Mouse (Mus musculus) forebrain, embryonic 15.5 days (tissue): ENCODE measurements around the gene Fscn3. TPM values are rescaled to one million over a fixed set of nuclear protein-coding genes. Genes with fewer than 3 reads are reported as not detected.

Experiments used
- ATAC-seq: fragments of 200-750 bp; cut with Nextera tagmentation; replicated peaks from 2 replicates; pipeline ENCODE4 v1.8.0; 2017; ENCODE audit warnings: mild to moderate bottlenecking, moderate TSS enrichment, moderate library complexity
- H3K27ac ChIP-seq: fragments of 300-500 bp; sonication (generic); replicated peaks from 2 replicates; pipeline ENCODE4 v1.5.1; 2015; ENCODE audit warnings: mild to moderate bottlenecking, inconsistent platforms
- H3K27me3 ChIP-seq: fragments of 300-500 bp; sonication (generic); 2 replicates; pipeline ENCODE4 v1.6.1; 2015; ENCODE audit warnings: inconsistent platforms
- H3K36me3 ChIP-seq: fragments of 300-500 bp; sonication (generic); 2 replicates; pipeline ENCODE4 v1.6.1; 2015; ENCODE audit warnings: mild to moderate bottlenecking, inconsistent platforms
- H3K4me1 ChIP-seq: fragments of 300-500 bp; sonication (generic); 2 replicates; pipeline ENCODE4 v1.6.1; 2015; ENCODE audit warnings: inconsistent platforms
- H3K4me2 ChIP-seq: fragments of 300-500 bp; sonication (generic); replicated peaks from 2 replicates; pipeline ENCODE4 v1.6.1; 2015; ENCODE audit warnings: mild to moderate bottlenecking, inconsistent platforms
- H3K4me3 ChIP-seq: fragments of 300-500 bp; sonication (generic); 2 replicates; pipeline ENCODE4 v1.5.1; 2015; ENCODE audit warnings: mild to moderate bottlenecking, inconsistent platforms
- H3K9ac ChIP-seq: fragments of 300-500 bp; sonication (generic); replicated peaks from 2 replicates; pipeline ENCODE4 v1.6.1; 2015; ENCODE audit warnings: mild to moderate bottlenecking, inconsistent platforms
- H3K9me3 ChIP-seq: fragments of 300-500 bp; sonication (generic); 2 replicates; pipeline ENCODE4 v1.6.1; 2016; ENCODE audit warnings: inconsistent platforms
- WGBS: fragments of 180-500 bp; shearing (Covaris S2); methylation state at CpG from one replicate; pipeline ENCODE4 v1.1.7; 2015; ENCODE audit warnings: mixed read lengths; 5-methylcytosine and 5-hydroxymethylcytosine counted together
- polyA plus RNA-seq: library from polyadenylated mRNA; unstranded; fragments of >200 nt; fragmentation: Nextera tagmentation; extraction: Ambion mirVana; gene quantifications from 2 replicates; pipeline ENCODE4 v1.2.1, GENCODE M21; 2015

Fscn3 gene
- polyA plus RNA-seq, 1 experiment from 2014 or later = not detected

DNA sequence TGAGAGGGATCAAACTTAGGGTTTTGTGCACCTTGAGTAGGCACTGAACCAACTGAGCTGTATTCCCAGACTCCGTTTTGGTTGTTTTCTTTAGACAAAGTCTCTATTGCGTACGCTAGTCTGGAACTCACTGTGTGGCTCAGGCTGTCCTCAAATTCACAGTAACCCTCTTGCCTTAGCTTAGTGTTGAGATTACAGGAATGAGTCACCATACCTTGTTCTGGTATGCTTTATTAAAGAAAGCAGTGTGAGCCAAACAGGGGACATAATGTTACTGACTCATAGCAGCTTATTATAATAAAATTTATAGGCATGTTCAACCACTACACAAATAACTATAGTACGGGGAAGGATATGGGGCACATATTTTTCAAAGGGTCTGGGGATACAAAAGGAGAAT lies 46.6 kb downstream of the Fscn3 start:
- Histone ChIP-seq H3K4me1 (peaks cover 2% of the 10 kb centered on the region), H3K9ac (no peak overlapping the region), H3K9me3 (no peaks in the 10 kb centered on the region), H3K4me3 (no peak overlapping the region), H3K27me3 (no peaks in the 10 kb centered on the region), H3K4me2 (no peak overlapping the region), H3K27ac (no peak overlapping the region), H3K36me3 (no peaks in the 10 kb centered on the region)
- 94% methylated on average over 4 of the region's 4 CpGs for WGBS
- ATAC-seq = no peak

DNA sequence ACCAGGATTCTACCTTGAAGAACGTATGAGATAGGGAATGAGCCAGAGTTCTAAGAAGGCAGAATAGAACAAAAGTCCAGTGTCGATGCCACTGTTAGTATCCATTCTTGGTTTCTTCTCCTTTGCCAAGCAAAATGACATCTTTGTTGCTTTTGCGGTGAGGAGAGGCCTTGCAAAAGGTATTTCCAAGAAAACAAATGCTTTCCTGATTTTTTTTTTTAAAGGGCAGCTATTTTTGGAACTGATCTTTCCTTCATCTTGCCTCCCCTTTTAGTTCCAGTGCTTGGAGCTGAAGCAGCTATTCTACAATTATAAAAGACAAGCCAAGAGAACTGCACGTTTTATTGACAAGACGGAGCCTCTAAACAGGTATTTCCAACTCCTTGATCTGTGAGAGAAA lies 47.2 kb downstream of the Fscn3 start, which contains the start of gene Snd1:
Gene Snd1, plus strand, starts transcription at position 301 of the 400 bp plus-strand sequence.
- 89% methylated on average over 5 of the region's 5 CpGs for WGBS
- no peak for ATAC-seq
- no peaks in the 10 kb centered on the region for H3K9me3 ChIP-seq
- peaks cover 4% of the 10 kb centered on the region for H3K4me1 ChIP-seq
- H3K4me2 ChIP-seq = no peak within 1 kb of the TSS
- H3K9ac ChIP-seq = no peak within 1 kb of the TSS
- H3K27ac ChIP-seq = no peak within 1 kb of the TSS
- no peaks in the 10 kb centered on the region for H3K27me3 ChIP-seq
- no peaks in the 10 kb centered on the region for H3K36me3 ChIP-seq
- H3K4me3 ChIP-seq = no peak within 1 kb of the TSS

DNA sequence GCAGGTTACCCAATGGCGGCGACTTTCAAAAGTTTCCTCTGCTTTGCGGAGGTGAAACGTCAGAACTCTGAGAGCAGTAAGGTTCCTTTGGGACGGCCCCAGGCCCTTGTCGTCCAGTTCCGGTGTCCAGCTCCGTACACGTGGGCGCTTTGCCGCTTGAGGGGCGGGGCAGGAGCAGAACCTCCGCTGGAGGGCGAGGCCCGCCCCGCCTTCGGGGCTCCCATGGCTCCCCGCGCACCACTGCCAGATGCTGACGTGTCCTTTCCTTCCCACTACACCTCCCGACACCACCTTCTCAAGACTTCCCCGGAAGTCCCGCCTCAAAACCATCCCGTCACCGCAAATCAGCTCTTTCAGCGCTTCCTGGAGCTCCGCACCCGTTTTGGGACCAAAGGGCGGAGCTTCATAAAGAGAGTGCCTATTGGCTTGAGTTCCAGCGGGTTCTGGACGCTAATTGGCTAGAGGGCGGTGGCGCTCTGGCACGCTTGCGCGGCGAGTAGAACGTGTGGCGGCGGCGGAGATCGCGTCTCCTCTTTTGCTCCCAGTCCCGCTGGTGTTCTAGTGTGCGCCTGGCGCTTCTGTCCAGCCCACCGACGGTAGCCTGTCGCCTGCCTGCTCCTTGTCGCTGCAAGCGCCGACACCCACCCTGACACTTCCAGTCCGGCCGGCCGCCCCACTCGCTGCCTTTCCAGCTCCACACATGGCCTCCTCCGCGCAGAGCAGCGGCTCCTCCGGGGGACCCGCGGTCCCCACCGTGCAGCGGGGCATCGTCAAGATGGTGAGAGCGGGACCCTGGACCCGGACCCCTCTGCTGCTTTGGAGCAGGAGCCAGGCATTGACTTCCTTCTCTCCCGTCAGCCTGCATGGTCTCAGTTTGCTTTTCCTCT lies 52.5 kb downstream of the Fscn3 start:
- Histone ChIP-seq H3K9me3 (no peaks in the 10 kb centered on the region), H3K9ac (peak overlapping the region; percentile 70), H3K4me1 (peaks cover 27% of the 10 kb centered on the region), H3K27me3 (no peaks in the 10 kb centered on the region), H3K27ac (peak overlapping the region; percentile 82), H3K4me2 (peak overlapping the region; percentile 76), H3K36me3 (no peaks in the 10 kb centered on the region), H3K4me3 (peak overlapping the region; percentile 73)
- ATAC-seq = peak; percentile 99
- WGBS = under 1% methylated on average over 68 of the region's 68 CpGs

DNA sequence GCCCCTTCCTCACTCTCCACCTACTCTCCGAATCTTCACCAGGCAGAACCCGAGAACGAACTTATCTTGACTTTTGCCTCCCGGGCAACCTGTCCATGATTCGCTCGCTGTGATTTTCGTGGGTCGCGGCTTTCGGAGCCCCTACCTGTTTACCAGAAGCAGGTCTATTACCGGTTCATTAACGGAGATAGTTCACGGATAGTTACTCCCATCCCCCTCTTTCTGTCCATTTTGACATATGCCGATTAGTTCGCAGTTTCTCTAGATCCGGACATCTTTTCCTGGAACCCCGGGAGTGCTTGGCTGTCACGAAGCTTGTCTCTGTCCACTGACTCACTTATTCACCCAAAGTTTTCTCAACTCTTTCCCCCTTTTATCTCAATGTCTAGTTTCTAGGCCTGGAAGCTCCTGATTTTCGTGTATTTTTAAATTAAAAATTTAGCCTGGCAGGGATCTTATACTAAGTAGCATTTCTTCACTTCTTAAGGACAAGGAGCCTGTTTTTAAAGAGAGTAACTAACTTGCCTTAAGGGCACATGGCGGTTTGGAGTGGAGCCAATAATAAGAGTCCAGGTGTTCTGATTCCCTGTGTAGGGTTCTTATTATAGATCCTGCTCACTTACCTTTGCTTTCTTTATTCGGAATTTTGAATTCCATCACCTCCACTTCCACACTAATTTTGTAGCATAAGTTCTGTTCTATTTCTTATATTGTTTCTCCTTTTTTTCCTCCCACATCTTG lies 53.3 kb downstream of the Fscn3 start:
- peak overlapping the region; percentile 73 for H3K4me3 ChIP-seq
- WGBS = 7% methylated on average over 21 of the region's 21 CpGs
- H3K36me3 ChIP-seq = no peaks in the 10 kb centered on the region
- no peaks in the 10 kb centered on the region for H3K27me3 ChIP-seq
- peaks cover 27% of the 10 kb centered on the region for H3K4me1 ChIP-seq
- peak overlapping the region; percentile 76 for H3K4me2 ChIP-seq
- H3K9ac ChIP-seq = peak overlapping the region; percentile 70
- H3K27ac ChIP-seq = peak overlapping the region; percentile 82; the same call in 1 of the 2 replicates
- no peak for ATAC-seq
- no peaks in the 10 kb centered on the region for H3K9me3 ChIP-seq

DNA sequence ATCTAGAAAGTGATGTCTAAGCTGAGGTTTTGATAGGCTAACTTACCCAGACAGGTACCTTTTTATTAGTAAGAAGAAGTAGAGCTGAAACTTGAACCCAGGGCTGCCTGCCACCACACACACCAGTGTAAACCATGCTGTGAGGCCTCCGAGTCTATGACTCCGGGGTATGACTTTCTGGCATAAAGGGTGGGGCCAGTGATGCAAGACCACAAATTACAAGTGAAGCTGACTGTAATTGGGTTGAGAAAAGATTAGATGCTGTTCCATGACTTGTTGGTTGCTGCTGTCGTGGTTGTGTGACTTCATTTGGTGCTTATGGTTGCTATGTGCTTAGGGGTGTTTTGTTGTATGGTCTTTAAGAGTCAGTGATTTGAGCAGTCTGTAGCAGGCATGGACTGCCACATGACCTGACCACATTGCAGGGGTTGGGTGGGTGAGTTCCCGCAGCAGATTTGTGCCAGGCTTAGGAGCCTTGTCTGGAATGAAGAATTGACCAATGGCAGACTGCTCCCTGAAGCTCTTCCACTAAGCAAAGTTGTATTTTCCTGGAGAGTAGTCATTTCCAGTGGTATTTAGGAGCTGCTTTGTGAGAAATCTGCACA lies 55.2 kb downstream of the Fscn3 start:
- H3K4me1 ChIP-seq = peaks cover 45% of the 10 kb centered on the region
- H3K9me3 ChIP-seq = no peaks in the 10 kb centered on the region
- H3K4me3 ChIP-seq = no peak overlapping the region
- 86% methylated on average over 4 of the region's 4 CpGs for WGBS
- no peak overlapping the region for H3K27ac ChIP-seq
- H3K4me2 ChIP-seq = no peak overlapping the region
- H3K9ac ChIP-seq = no peak overlapping the region
- ATAC-seq = no peak
- no peaks in the 10 kb centered on the region for H3K36me3 ChIP-seq
- no peaks in the 10 kb centered on the region for H3K27me3 ChIP-seq

DNA sequence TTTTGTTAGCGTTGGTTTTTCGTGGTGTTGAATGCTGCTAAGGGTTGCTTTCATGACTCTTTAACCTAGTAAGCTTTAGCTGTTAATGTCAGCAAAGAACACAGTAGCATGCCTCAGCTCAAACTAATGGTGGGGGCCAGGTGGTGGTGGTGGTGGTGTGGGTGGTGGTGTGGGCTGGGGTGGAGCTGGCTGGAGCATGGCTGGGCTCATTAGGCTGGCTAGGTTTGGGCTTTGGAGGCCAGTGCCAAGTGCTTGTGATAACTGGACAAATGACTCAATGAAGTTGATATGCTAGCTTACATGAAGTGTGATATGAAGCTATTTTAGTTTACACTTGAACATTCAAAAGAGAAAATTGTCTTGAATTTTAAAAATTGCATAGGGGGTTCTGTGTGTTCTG lies 58.4 kb downstream of the Fscn3 start:
- Histone ChIP-seq H3K4me1 (peaks cover 41% of the 10 kb centered on the region), H3K9ac (no peak overlapping the region), H3K27ac (no peak overlapping the region), H3K4me3 (no peak overlapping the region), H3K36me3 (no peaks in the 10 kb centered on the region; the same call in 1 of the 2 replicates), H3K4me2 (no peak overlapping the region), H3K27me3 (no peaks in the 10 kb centered on the region), H3K9me3 (no peaks in the 10 kb centered on the region)
- WGBS = 91% methylated on average over 2 of the region's 2 CpGs
- no peak for ATAC-seq

DNA sequence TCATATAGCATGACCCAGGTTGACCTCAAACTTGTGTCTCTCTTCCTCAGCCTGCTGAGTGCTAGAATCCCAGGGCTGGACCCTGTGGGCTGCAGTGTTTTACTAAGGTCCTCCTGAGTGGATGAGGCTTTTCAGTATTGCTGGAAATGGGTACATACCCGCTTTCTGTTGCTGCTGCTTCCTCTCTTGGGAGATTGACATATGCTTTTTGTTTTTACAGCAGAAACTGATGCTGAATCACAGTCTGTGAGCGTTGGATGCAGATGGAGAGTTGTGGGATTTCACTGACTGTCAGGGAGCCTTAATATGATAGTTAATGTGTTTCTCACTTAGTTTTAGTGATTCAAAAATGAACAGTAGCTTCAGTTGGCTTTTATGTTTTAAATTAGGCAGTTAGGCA lies 58.9 kb downstream of the Fscn3 start:
- ATAC-seq = no peak

DNA sequence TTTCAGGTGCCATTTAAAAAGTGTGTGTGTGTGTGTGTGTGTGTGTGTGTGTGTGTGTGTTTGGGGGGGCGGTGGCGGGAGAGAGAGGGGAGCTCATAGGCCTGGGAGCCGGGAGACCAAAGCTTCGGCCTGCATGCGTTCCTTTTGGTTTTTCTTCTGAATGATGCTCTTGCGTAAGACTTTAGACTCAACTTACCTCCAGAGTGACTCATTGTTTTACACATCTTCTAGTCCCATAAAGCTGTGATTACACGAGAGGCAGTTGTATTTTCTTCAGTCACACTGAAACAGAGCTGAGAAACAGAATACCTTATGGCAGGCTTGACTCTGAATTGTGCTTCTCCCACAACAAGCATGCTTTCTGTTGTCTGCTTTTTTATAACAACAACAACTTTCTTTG lies 59.3 kb downstream of the Fscn3 start:
- ATAC-seq = no peak
- Histone ChIP-seq H3K4me1 (peaks cover 32% of the 10 kb centered on the region), H3K27me3 (no peaks in the 10 kb centered on the region), H3K4me3 (no peak overlapping the region), H3K9ac (no peak overlapping the region), H3K9me3 (no peaks in the 10 kb centered on the region), H3K36me3 (no peaks in the 10 kb centered on the region; the same call in 1 of the 2 replicates), H3K4me2 (no peak overlapping the region), H3K27ac (no peak overlapping the region)
- WGBS = 91% methylated on average over 7 of the region's 7 CpGs

More for the DNA sequence above, 58.9 kb downstream of the Fscn3 start:
- no peaks in the 10 kb centered on the region for H3K27me3 ChIP-seq
- H3K4me2 ChIP-seq = no peak overlapping the region
- H3K27ac ChIP-seq = no peak overlapping the region
- WGBS = 65% methylated on average over 2 of the region's 2 CpGs
- no peak overlapping the region for H3K9ac ChIP-seq
- H3K9me3 ChIP-seq = no peaks in the 10 kb centered on the region
- no peak overlapping the region for H3K4me3 ChIP-seq
- H3K36me3 ChIP-seq = no peaks in the 10 kb centered on the region; the same call in 1 of the 2 replicates
- peaks cover 36% of the 10 kb centered on the region for H3K4me1 ChIP-seq

Other genes with a start within 250 kb of the Fscn3 start
- gene Zfp800, start 29.8 kb upstream of the Fscn3 start, polyA plus RNA-seq = 20.8 and 23.1 TPM in 2 replicates
- gene Arf5, start 4.2 kb upstream of the Fscn3 start, polyA plus RNA-seq = 414 and 439 TPM in 2 replicates
- 14.6 and 15.9 TPM in 2 replicates for gene Gcc1, start 601 bp downstream of the Fscn3 start, polyA plus RNA-seq
- 0.19 and 0.24 TPM in 2 replicates for gene Pax4, start 21.6 kb downstream of the Fscn3 start, polyA plus RNA-seq
- gene Snd1, start 47.4 kb downstream of the Fscn3 start, polyA plus RNA-seq = 76.5 and 77.6 TPM in 2 replicates